Mouse (Mus musculus) bone marrow, adult 2 months (tissue): Measurements from ENCODE around the gene Card11.

Experiments used
- CTCF ChIP-seq: fragments of 200-500 bp; IDR thresholded peaks from 2 replicates; pipeline ENCODE4 v1.5.1; 2011; ENCODE audit warnings: low read length, control low read depth; ENCODE audit not compliant: control insufficient read depth, insufficient read depth
- POLR2A ChIP-seq: fragments of 200-500 bp; IDR thresholded peaks from 2 replicates; pipeline ENCODE4 v1.6.1; 2011; ENCODE audit warnings: low read depth, mild to moderate bottlenecking, control low read depth, low read length, borderline replicate concordance; ENCODE audit not compliant: control insufficient read depth

DNA sequence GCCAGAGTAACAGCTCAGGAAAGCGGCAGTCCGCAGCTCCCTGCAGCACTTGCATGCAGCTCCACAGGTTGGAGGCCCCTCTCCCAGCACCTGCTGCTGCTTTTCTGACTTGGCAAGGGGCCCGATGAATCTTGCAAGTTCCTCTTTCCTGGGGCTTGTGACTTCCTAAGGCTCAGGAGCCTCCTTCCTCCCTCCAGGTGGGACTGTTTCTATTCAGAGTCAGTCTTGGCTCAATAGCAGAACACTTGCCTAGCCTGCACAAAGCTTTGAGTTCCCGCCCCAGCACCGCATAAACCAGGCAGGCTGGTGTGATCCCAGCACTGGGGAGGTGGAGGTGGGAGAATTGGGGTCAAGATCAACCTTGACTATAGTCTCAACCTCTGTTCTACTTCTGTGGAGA, 5.1 kb upstream of the Card11 start:
- TF ChIP-seq CTCF (no peak), POLR2A (no peak)
